Mouse (Mus musculus) hindbrain, embryonic 15.5 days (tissue): ENCODE data around the gene Elf3. TPM values are rescaled to one million over a fixed set of nuclear protein-coding genes. Genes with fewer than 3 reads are reported as not detected.
A peak's percentile ranks its signal among the peaks of the same experiment; 100 is the strongest.
"Not testable (repeated sequence)": the region's sequence is repeated elsewhere in the genome, so short reads cannot be mapped to it uniquely, and the experiment has no call there.

Experiments used
- ATAC-seq: fragments of 200-750 bp; cut with Nextera tagmentation; 2 replicates; pipeline ENCODE4 v1.8.0; 2017; ENCODE audit warnings: low read depth, moderate number of reproducible peaks, moderate TSS enrichment; ENCODE audit not compliant: low FRiP score
- H3K27ac ChIP-seq: fragments of 300-500 bp; sonication (generic); replicated peaks from 2 replicates; pipeline ENCODE4 v1.5.1; 2015; ENCODE audit warnings: mild to moderate bottlenecking, inconsistent platforms
- H3K27me3 ChIP-seq: fragments of 300-500 bp; sonication (generic); 2 replicates; pipeline ENCODE4 v1.6.1; 2015; ENCODE audit warnings: control low read depth, inconsistent platforms
- H3K36me3 ChIP-seq: fragments of 300-500 bp; sonication (generic); 2 replicates; pipeline ENCODE4 v1.6.1; 2015; ENCODE audit warnings: control low read depth, inconsistent platforms
- H3K4me1 ChIP-seq: fragments of 300-500 bp; sonication (generic); replicated peaks from 2 replicates; pipeline ENCODE4 v1.6.1; 2015; ENCODE audit warnings: control low read depth, inconsistent platforms
- H3K4me2 ChIP-seq: fragments of 300-500 bp; sonication (generic); 2 replicates; pipeline ENCODE4 v1.6.1; 2015; ENCODE audit warnings: moderate library complexity, mild to moderate bottlenecking, inconsistent platforms
- H3K4me3 ChIP-seq: fragments of 300-500 bp; sonication (generic); 2 replicates; pipeline ENCODE4 v1.5.1; 2015; ENCODE audit warnings: mild to moderate bottlenecking, inconsistent platforms
- H3K9ac ChIP-seq: fragments of 300-500 bp; sonication (generic); 2 replicates; pipeline ENCODE4 v1.6.1; 2015; ENCODE audit warnings: inconsistent platforms
- H3K9me3 ChIP-seq: fragments of 300-500 bp; sonication (generic); 2 replicates; pipeline ENCODE4 v1.6.1; 2016; ENCODE audit warnings: control low read depth, inconsistent platforms
- WGBS: fragments of 180-500 bp; shearing (Covaris S2); methylation state at CpG from one replicate; pipeline ENCODE4 v1.1.7; 2015; 5-methylcytosine and 5-hydroxymethylcytosine counted together
- polyA plus RNA-seq: library from polyadenylated mRNA; unstranded; fragments of >200 nt; fragmentation: Nextera tagmentation; extraction: Ambion mirVana; gene quantifications from 2 replicates; pipeline ENCODE4 v1.2.1, GENCODE M21; 2015

The Elf3 gene
- polyA plus RNA-seq, 1 experiment from 2014 or later: 0.45 TPM

- WGBS: 82% methylated on average over 9 of the region's 9 CpGs
- no peaks in the 10 kb centered on the region for H3K9me3 ChIP-seq
- no peaks in the 10 kb centered on the region for H3K27me3 ChIP-seq
- ATAC-seq: no peak
- H3K9ac ChIP-seq: no peak overlapping the region
- no peak overlapping the region for H3K4me2 ChIP-seq
- H3K36me3 ChIP-seq: peaks cover 55% of the 10 kb centered on the region
- peaks cover 7% of the 10 kb centered on the region for H3K4me1 ChIP-seq
- no peak overlapping the region for H3K4me3 ChIP-seq
- no peak overlapping the region for H3K27ac ChIP-seq
Measured at GRCm38 (mm10) chr1:135263316-135263715, 4.9 kb upstream of the Elf3 start.

DNA sequence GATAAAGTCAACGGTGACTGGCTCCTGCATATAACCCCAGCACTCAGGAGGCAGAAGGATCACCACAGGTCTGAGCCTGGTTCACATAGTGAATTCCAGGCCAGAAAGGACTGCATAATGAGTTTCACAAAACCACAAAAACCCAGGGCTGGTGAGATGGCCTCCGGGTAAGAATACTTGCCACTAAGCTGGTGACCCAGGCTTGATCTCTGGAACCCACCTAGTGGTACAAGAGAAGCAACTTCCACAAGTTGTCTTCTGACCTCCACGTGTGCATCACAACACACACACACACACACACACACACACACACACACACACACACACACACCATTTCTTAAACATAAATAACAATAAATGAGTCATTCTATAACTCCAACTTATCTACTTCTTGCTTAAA, 4.0 kb upstream of the Elf3 start:
- Histone ChIP-seq H3K36me3 (peaks cover 49% of the 10 kb centered on the region), H3K4me3 (no peak overlapping the region), H3K4me2 (no peak overlapping the region), H3K9me3 (no peaks in the 10 kb centered on the region), H3K4me1 (peaks cover 9% of the 10 kb centered on the region), H3K9ac (no peak overlapping the region), H3K27me3 (no peaks in the 10 kb centered on the region), H3K27ac (no peak overlapping the region)
- ATAC-seq: no peak
- WGBS: 94% methylated on average over 3 of the region's 3 CpGs

- Histone ChIP-seq H3K9ac (no peak overlapping the region), H3K36me3 (peaks cover 41% of the 10 kb centered on the region), H3K9me3 (no peaks in the 10 kb centered on the region), H3K4me2 (no peak overlapping the region), H3K27me3 (no peaks in the 10 kb centered on the region), H3K4me3 (no peak overlapping the region), H3K4me1 (peaks cover 9% of the 10 kb centered on the region), H3K27ac (no peak overlapping the region)
- no peak for ATAC-seq
- WGBS: 82% methylated on average over 6 of the region's 6 CpGs
Measured at GRCm38 (mm10) chr1:135260931-135261330, 2.6 kb upstream of the Elf3 start.

DNA sequence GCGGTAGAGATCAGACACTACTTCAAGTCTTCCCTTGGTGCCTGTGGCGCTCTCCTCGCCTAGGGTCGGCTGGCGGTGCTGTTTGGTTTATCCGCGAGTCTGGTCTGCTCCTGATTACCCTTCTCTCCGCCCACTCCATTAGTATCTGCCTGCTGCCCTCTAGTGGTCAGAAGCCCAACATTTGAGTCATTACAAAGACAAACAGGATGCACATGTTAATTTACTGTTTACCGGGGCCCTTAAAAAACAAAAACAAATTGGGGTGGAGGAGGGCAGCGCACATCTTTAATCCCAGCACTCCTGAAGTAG, 714 bp upstream of the Elf3 start:
- Histone ChIP-seq H3K4me1 (peaks cover 9% of the 10 kb centered on the region), H3K9me3 (no peaks in the 10 kb centered on the region), H3K27ac (no peak overlapping the region; the same call in 1 of the 2 replicates), H3K36me3 (peaks cover 24% of the 10 kb centered on the region), H3K9ac (0 out of 2 replicates have a peak overlapping the region, but pooled peaks have one; percentile 6), H3K4me2 (peak overlapping the region; percentile 51), H3K27me3 (no peaks in the 10 kb centered on the region), H3K4me3 (peak overlapping the region; percentile 4)
- peak; percentile 87 for ATAC-seq
- under 1% methylated on average over 10 of the region's 10 CpGs for WGBS

DNA sequence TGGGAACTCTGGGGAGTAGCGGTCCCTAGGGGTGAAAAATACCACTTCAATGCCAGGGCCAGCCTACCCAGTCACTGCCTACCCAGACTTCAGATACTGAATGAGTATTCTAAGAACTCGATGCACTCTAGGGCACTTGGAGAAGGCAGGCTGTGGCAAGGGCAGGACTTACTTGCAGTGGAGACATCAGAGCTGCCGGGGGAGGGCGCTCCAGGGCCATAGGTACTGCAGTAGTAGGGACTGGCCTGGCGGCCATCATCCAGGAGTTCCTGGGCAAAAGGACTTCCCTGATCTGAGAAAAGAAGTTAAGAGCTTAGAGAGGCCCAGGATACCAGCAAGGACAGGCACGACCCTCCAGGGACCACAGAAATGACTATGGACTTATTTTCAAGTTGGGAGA, 2.1 kb downstream of the Elf3 start:
- Histone ChIP-seq H3K4me1 (peaks cover 9% of the 10 kb centered on the region), H3K9ac (no peak overlapping the region)
- whole genome bisulfite sequencing: 82% methylated on average over 6 of the region's 6 CpGs

GRCm38 (mm10) chr1:135252854-135253253, 5.5 kb downstream of the Elf3 start:
- H3K4me3 ChIP-seq: no peak overlapping the region
- H3K9ac ChIP-seq: no peak overlapping the region
- H3K27ac ChIP-seq: no peak overlapping the region
- H3K9me3 ChIP-seq: no peaks in the 10 kb centered on the region
- WGBS: 69% methylated on average over 4 of the region's 4 CpGs
- no peaks in the 10 kb centered on the region for H3K36me3 ChIP-seq
- no peak overlapping the region for H3K4me2 ChIP-seq
- ATAC-seq: no peak
- no peaks in the 10 kb centered on the region for H3K27me3 ChIP-seq
- H3K4me1 ChIP-seq: 0 out of 2 replicates have a peak, but pooled peaks cover 9% of the 10 kb centered on the region

More for the DNA sequence above, 2.1 kb downstream of the Elf3 start:
- no peaks in the 10 kb centered on the region for H3K9me3 ChIP-seq
- no peak overlapping the region for H3K4me2 ChIP-seq
- H3K27ac ChIP-seq: no peak overlapping the region
- no peaks in the 10 kb centered on the region; the same call in 1 of the 2 replicates for H3K36me3 ChIP-seq
- H3K27me3 ChIP-seq: no peaks in the 10 kb centered on the region
- H3K4me3 ChIP-seq: no peak overlapping the region
- ATAC-seq: no peak

DNA sequence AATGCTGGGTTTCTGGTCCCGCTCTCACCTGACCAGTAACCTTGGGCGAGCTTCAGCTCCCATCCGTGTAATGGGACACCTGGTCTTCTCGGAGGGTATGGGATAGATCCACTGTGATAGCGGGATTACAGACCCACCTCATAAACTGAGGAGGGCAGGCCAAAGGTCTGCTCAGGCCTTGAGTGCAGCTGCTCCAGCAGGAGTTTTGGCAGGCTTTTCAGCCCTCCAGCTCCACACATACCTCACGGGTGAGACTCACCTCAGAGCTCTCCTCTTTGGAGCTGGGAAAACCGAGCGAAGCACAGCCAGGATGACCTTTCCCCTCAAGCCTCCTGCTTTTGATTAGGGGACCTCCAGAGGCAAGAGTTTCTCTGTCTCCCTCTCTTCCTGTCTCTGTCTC, 7.0 kb downstream of the Elf3 start:
- Histone ChIP-seq H3K9ac (no peak overlapping the region), H3K4me2 (no peak overlapping the region), H3K27me3 (no peaks in the 10 kb centered on the region), H3K27ac (no peak overlapping the region), H3K4me1 (0 out of 2 replicates have a peak, but pooled peaks cover 9% of the 10 kb centered on the region), H3K9me3 (no peaks in the 10 kb centered on the region), H3K36me3 (no peaks in the 10 kb centered on the region), H3K4me3 (no peak overlapping the region)
- WGBS: 93% methylated on average over 8 of the region's 8 CpGs
- no peak for ATAC-seq

DNA sequence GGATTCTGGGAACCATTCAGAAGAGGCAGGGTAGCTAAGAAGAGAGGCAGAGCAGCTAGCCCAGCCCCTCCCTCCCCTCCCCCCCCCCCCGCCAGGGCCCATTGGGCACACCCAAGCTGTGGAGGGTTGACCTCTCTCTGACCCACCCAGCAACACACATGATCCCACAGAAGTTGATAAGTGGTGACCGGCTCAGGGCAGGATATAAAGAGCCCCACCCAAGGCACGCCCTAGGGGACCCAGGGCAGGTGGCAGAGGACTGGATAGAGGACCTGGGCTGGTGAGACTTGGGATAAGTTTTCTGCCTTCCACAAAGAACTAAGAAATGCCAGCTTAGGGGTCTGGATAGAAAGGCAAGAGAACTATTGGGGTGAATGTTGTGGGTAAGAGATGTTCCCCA, 7.7 kb downstream of the Elf3 start:
- no peaks in the 10 kb centered on the region for H3K36me3 ChIP-seq
- H3K4me2 ChIP-seq: no peak overlapping the region
- no peaks in the 10 kb centered on the region for H3K27me3 ChIP-seq
- no peak overlapping the region for H3K9ac ChIP-seq
- 67% methylated on average over 3 of the region's 3 CpGs for WGBS
- no peak for ATAC-seq
- no peaks in the 10 kb centered on the region for H3K9me3 ChIP-seq
- H3K4me3 ChIP-seq: no peak overlapping the region
- no peak overlapping the region for H3K27ac ChIP-seq
- H3K4me1 ChIP-seq: 0 out of 2 replicates have a peak, but pooled peaks cover 9% of the 10 kb centered on the region

- H3K9ac ChIP-seq: peak overlapping the region; percentile 48
- 0 out of 2 replicates have a peak, but pooled peaks cover 9% of the 10 kb centered on the region for H3K4me1 ChIP-seq
- H3K36me3 ChIP-seq: no peaks in the 10 kb centered on the region
- H3K27me3 ChIP-seq: no peaks in the 10 kb centered on the region
- peak overlapping the region; percentile 67 for H3K4me2 ChIP-seq
- H3K4me3 ChIP-seq: peak overlapping the region; percentile 44
- ATAC-seq: peak; percentile 96
- 5% methylated on average over 15 of the region's 15 CpGs for WGBS
- no peaks in the 10 kb centered on the region for H3K9me3 ChIP-seq
- H3K27ac ChIP-seq: peak overlapping the region; percentile 32
Measured at GRCm38 (mm10) chr1:135248434-135248850, 9.9 kb downstream of the Elf3 start.

GRCm38 (mm10) chr1:135244014-135244413, 14.4 kb downstream of the Elf3 start:
- Histone ChIP-seq H3K27me3 (no peaks in the 10 kb centered on the region), H3K9ac (no peak overlapping the region), H3K9me3 (no peaks in the 10 kb centered on the region), H3K4me3 (no peak overlapping the region), H3K36me3 (no peaks in the 10 kb centered on the region), H3K27ac (no peak overlapping the region), H3K4me1 (0 out of 2 replicates have a peak, but pooled peaks cover 9% of the 10 kb centered on the region), H3K4me2 (no peak overlapping the region)
- WGBS: 77% methylated on average over 8 of the region's 8 CpGs
- no peak for ATAC-seq

DNA sequence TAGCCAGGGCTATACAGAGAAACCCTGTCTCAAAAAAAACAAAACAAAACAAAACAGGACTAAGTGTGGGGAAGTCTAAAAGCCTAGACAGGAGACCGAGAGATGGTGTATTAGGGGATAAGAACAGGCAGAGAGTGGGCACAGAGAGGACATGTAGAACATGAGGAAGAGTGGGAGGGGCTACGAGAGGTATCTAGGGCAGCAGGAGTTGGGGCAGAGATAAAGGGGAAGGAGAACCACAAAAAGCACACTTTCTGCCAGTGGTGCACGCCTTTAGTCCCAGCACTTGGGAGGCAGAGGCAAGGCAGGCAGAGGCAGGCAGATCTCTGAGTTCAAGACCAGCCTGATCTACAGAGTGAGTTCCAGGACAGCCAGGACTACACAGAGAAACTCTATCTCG, 18.2 kb downstream of the Elf3 start:
- not testable (repeated sequence) for H3K4me1 ChIP-seq, H3K36me3 ChIP-seq, H3K27ac ChIP-seq, H3K9me3 ChIP-seq, ATAC-seq, H3K27me3 ChIP-seq, H3K9ac ChIP-seq, H3K4me2 ChIP-seq, H3K4me3 ChIP-seq
- WGBS: 88% methylated on average over 4 of the region's 4 CpGs

DNA sequence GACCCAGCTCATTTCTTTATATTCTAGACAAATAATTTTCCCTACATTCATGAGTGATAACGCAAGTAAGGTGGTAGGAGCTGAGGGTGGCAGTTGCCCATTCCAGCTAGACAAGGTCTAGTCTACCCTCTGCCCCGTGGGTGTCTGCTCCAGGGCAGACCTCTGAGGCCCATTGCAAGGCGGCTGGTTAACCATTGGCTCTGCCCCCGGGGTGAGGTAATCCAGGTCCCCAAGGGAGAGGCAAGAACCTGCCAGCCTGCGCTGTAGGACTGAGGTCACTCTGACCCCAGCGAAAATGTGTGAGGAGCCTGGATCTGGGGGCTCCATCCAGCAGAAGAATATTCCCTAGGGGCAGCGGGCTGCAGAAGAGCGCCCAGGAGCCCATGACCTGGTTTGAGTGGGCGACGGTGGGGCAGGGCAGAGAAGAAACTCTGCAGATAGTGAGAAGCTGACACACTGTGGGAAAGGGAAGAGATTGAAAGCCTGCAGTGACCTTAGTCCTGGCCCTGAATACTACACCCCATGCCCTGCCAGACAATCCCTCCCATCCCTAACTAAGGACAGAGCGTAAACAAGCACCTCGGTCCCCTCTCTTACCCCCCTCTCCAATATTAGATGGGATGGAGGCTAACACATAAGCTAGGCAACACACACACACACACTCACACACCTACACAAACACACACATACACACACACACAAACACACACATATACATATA, 21.1 kb downstream of the Elf3 start:
- Histone ChIP-seq H3K27me3 (no peaks in the 10 kb centered on the region), H3K4me3 (no peak overlapping the region), H3K9me3 (no peaks in the 10 kb centered on the region), H3K4me1 (no peaks in the 10 kb centered on the region), H3K9ac (no peak overlapping the region), H3K36me3 (no peaks in the 10 kb centered on the region), H3K27ac (no peak overlapping the region), H3K4me2 (no peak overlapping the region)
- ATAC-seq: no peak
- WGBS: 73% methylated on average over 12 of the region's 12 CpGs

DNA sequence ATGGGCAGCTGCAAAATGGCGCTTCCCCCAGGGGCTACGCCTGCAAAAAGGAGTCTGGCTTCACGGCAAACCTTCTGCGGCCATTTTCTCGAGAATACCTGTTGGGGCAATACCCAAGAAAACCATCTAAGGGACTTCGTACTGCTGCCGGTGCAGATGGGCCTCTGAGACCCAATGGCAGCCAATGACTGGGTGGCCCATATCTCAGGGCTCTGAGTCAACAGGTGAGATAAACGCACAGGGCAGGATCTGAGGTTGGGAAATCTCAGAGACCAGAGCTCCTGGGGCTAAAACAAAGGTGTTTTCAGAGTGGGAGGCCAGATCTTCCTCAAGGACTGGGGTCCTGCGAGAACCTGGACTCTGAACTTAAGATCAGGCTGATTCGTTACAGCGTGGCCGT, 23.6 kb downstream of the Elf3 start:
- H3K4me3 ChIP-seq: no peak overlapping the region
- H3K27me3 ChIP-seq: no peaks in the 10 kb centered on the region
- H3K36me3 ChIP-seq: no peaks in the 10 kb centered on the region
- ATAC-seq: no peak
- no peak overlapping the region for H3K9ac ChIP-seq
- WGBS: 88% methylated on average over 12 of the region's 12 CpGs
- H3K4me1 ChIP-seq: no peaks in the 10 kb centered on the region
- H3K4me2 ChIP-seq: no peak overlapping the region
- no peaks in the 10 kb centered on the region for H3K9me3 ChIP-seq
- no peak overlapping the region for H3K27ac ChIP-seq
